Mouse (Mus musculus) kidney, postnatal 0 days (tissue): ENCODE results near the gene Col25a1. TPM values are rescaled to one million over a fixed set of nuclear protein-coding genes. Genes with fewer than 3 reads are reported as not detected.
A peak's percentile ranks its signal among the peaks of the same experiment; 100 is the strongest.

Source experiments
- ATAC-seq: fragments of 200-750 bp; cut with Nextera tagmentation; replicated peaks from 2 replicates; pipeline ENCODE4 v1.8.0; 2017; ENCODE audit warnings: low read depth, moderate number of reproducible peaks, moderate TSS enrichment, moderate library complexity; ENCODE audit not compliant: low FRiP score
- DNase-seq: peaks from one replicate; pipeline ENCODE4 v3.0.0-alpha.2; 2016; ENCODE audit warnings: low spot score
- H3K27ac ChIP-seq: fragments of 300-500 bp; sonication (generic); 2 replicates; pipeline ENCODE4 v1.5.1; 2014; ENCODE audit warnings: mild to moderate bottlenecking
- H3K27me3 ChIP-seq: fragments of 300-500 bp; sonication (generic); 2 replicates; pipeline ENCODE4 v1.6.1; 2014; ENCODE audit warnings: low read length, mixed read lengths; ENCODE audit not compliant: insufficient read depth
- H3K36me3 ChIP-seq: fragments of 300-500 bp; sonication (generic); 2 replicates; pipeline ENCODE4 v1.6.1; 2014; ENCODE audit warnings: low read length, mixed read lengths; ENCODE audit not compliant: insufficient read depth
- H3K4me1 ChIP-seq: fragments of 300-500 bp; sonication (generic); replicated peaks from 2 replicates; pipeline ENCODE4 v1.6.1; 2014; ENCODE audit warnings: antibody characterized with exemption, low read length, mixed read lengths; ENCODE audit not compliant: insufficient read depth
- H3K4me2 ChIP-seq: fragments of 300-500 bp; sonication (generic); 2 replicates; pipeline ENCODE4 v1.6.1; 2014; ENCODE audit warnings: mild to moderate bottlenecking, low read length, moderate library complexity, mixed read lengths
- H3K4me3 ChIP-seq: fragments of 300-500 bp; sonication (generic); replicated peaks from 2 replicates; pipeline ENCODE4 v1.5.1; 2014; ENCODE audit warnings: low read depth, low read length
- H3K9ac ChIP-seq: fragments of 300-500 bp; sonication (generic); 2 replicates; pipeline ENCODE4 v1.6.1; 2014; ENCODE audit warnings: low read depth, low read length
- H3K9me3 ChIP-seq: fragments of 300-500 bp; sonication (generic); replicated peaks from 2 replicates; pipeline ENCODE4 v1.6.1; 2016; ENCODE audit warnings: low read length, inconsistent platforms, mixed read lengths
- CTCF ChIP-seq: IDR thresholded peaks from 2 replicates; pipeline ENCODE4 v1.5.1; 2016; ENCODE audit warnings: antibody characterized with exemption, low read depth, mild to moderate bottlenecking, moderate library complexity
- WGBS: fragments of 180-500 bp; shearing (Covaris S2); extraction: QIAGEN DNeasy Blood & Tissue Kit; methylation state at CpG from one replicate; pipeline ENCODE4 v1.1.7; 2014; 5-methylcytosine and 5-hydroxymethylcytosine counted together
- polyA plus RNA-seq: library from polyadenylated mRNA; unstranded; fragments of >200 nt; fragmentation: Nextera tagmentation; extraction: Ambion mirVana; gene quantifications from 2 replicates; pipeline ENCODE4 v1.2.1, GENCODE M21; 2015

Col25a1 gene
- polyA plus RNA-seq, 1 experiment from 2014 or later: 1.4 TPM

GRCm38 (mm10) chr3:130432818-130433217, 301.5 kb downstream of the Col25a1 start:
- H3K4me3 ChIP-seq: no peak overlapping the region
- no peak for TF ChIP-seq CTCF
- H3K36me3 ChIP-seq: no peaks in the 10 kb centered on the region
- DNase-seq (no peak), ATAC-seq (no peak)
- H3K9ac ChIP-seq: no peak overlapping the region
- H3K4me1 ChIP-seq: no peaks in the 10 kb centered on the region
- no peaks in the 10 kb centered on the region for H3K27me3 ChIP-seq
- H3K4me2 ChIP-seq: no peak overlapping the region
- no peaks in the 10 kb centered on the region for H3K9me3 ChIP-seq
- 86% methylated on average over 5 of the region's 5 CpGs for WGBS
- H3K27ac ChIP-seq: no peak overlapping the region

- Histone ChIP-seq H3K4me2 (no peak overlapping the region), H3K9me3 (no peaks in the 10 kb centered on the region), H3K36me3 (no peaks in the 10 kb centered on the region), H3K4me1 (no peaks in the 10 kb centered on the region), H3K27me3 (no peaks in the 10 kb centered on the region), H3K9ac (no peak overlapping the region), H3K27ac (no peak overlapping the region), H3K4me3 (no peak overlapping the region)
- no peak for ATAC-seq
- no peak for TF ChIP-seq CTCF
- DNase-seq: no peak
Observed at GRCm38 (mm10) chr3:130436956-130437355, 305.7 kb downstream of the Col25a1 start.

- no peaks in the 10 kb centered on the region for H3K4me1 ChIP-seq
- H3K9me3 ChIP-seq: no peaks in the 10 kb centered on the region
- no peak overlapping the region for H3K27ac ChIP-seq
- no peak for DNase-seq
- H3K4me2 ChIP-seq: no peak overlapping the region
- 89% methylated on average over 6 of the region's 6 CpGs for WGBS
- H3K4me3 ChIP-seq: no peak overlapping the region
- no peaks in the 10 kb centered on the region for H3K27me3 ChIP-seq
- no peak for ATAC-seq
- TF ChIP-seq CTCF: no peak
- no peak overlapping the region for H3K9ac ChIP-seq
- H3K36me3 ChIP-seq: no peaks in the 10 kb centered on the region
Observed at GRCm38 (mm10) chr3:130439767-130440166, 308.5 kb downstream of the Col25a1 start.

- ATAC-seq (no peak), DNase-seq (peak; percentile 12)
- H3K4me2 ChIP-seq: no peak overlapping the region
- H3K27ac ChIP-seq: no peak overlapping the region
- no peaks in the 10 kb centered on the region for H3K9me3 ChIP-seq
- no peak overlapping the region for H3K9ac ChIP-seq
- no peaks in the 10 kb centered on the region for H3K27me3 ChIP-seq
- no peaks in the 10 kb centered on the region for H3K36me3 ChIP-seq
- TF ChIP-seq CTCF: no peak
- WGBS: 43% methylated on average over 12 of the region's 12 CpGs
- no peak overlapping the region for H3K4me3 ChIP-seq
- no peaks in the 10 kb centered on the region for H3K4me1 ChIP-seq
Observed at GRCm38 (mm10) chr3:130440689-130441088, 309.4 kb downstream of the Col25a1 start.

GRCm38 (mm10) chr3:130443842-130444627, 312.7 kb downstream of the Col25a1 start:
- no peak overlapping the region for H3K4me2 ChIP-seq
- H3K4me3 ChIP-seq: no peak overlapping the region
- whole genome bisulfite sequencing: 59% methylated on average over 13 of the region's 13 CpGs
- DNase-seq (no peak), ATAC-seq (no peak)
- no peaks in the 10 kb centered on the region for H3K9me3 ChIP-seq
- no peaks in the 10 kb centered on the region for H3K27me3 ChIP-seq
- no peak for TF ChIP-seq CTCF
- no peak overlapping the region for H3K27ac ChIP-seq
- H3K36me3 ChIP-seq: no peaks in the 10 kb centered on the region
- no peaks in the 10 kb centered on the region for H3K4me1 ChIP-seq
- no peak overlapping the region for H3K9ac ChIP-seq

GRCm38 (mm10) chr3:130449864-130450263, 318.6 kb downstream of the Col25a1 start:
- Histone ChIP-seq H3K9me3 (no peaks in the 10 kb centered on the region), H3K36me3 (no peaks in the 10 kb centered on the region), H3K27ac (no peak overlapping the region), H3K27me3 (no peaks in the 10 kb centered on the region), H3K4me3 (no peak overlapping the region), H3K4me1 (no peaks in the 10 kb centered on the region), H3K4me2 (no peak overlapping the region), H3K9ac (no peak overlapping the region)
- peak; percentile 50 for DNase-seq
- ATAC-seq: no peak
- TF ChIP-seq CTCF: no peak
- 55% methylated on average over 7 of the region's 7 CpGs for WGBS

- WGBS: 78% methylated on average over 5 of the region's 5 CpGs
- no peaks in the 10 kb centered on the region for H3K36me3 ChIP-seq
- no peaks in the 10 kb centered on the region for H3K27me3 ChIP-seq
- H3K9me3 ChIP-seq: no peaks in the 10 kb centered on the region
- ATAC-seq: no peak
- H3K4me1 ChIP-seq: no peaks in the 10 kb centered on the region
- DNase-seq: no peak
- TF ChIP-seq CTCF: no peak
- no peak overlapping the region for H3K4me2 ChIP-seq
- no peak overlapping the region for H3K4me3 ChIP-seq
- no peak overlapping the region for H3K9ac ChIP-seq
- H3K27ac ChIP-seq: no peak overlapping the region
Observed at GRCm38 (mm10) chr3:130465371-130465770, 334.1 kb downstream of the Col25a1 start.
